20 mouse cellular contexts compared by ENCODE assay signal in the genomic region with DNA sequence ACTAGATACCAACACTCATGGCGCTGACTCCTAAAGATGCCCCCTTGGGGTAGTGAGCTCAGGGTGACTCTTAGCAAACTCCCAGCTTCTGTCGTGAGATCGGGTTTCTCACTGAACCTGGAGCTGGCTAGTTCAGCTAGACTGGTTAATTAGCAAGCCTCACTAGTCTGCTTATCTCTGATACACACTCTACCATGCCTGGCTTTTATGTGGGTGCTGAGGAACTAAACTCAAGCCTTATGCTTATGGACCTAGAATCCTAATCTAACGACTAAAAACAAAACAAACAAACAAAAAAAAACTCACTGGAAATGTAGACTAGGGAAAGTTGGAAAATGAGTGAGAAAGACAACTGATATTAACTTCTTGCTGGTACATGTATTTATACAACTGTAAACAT. TPM values are rescaled to one million over a fixed set of nuclear protein-coding genes. Genes with fewer than 3 reads are reported as not detected.
DNase-seq lines count a peak whose midpoint lies in the region; TF ChIP-seq lines count a peak whose summit lies in the region.
"Had no signal": no experiment of that assay in that cellular context is flagged by ENCODE, and none has a peak within 500 bp of the region (broad histone marks: within the 10 kb centered on the region; RNA-seq: fewer than 3 reads in every experiment).

No protein-coding gene starts in this region.

- TF ChIP-seq RAD21 in MEL (IDR thresholded peaks at IDR 0.05; ENCODE audit: low read depth, low read length): no peak

- DNase-seq in MEL (ENCODE audit: low read depth, low spot score) (peak; percentile 80), MEL-GATA-1-ER (ENCODE audit: extremely low read depth, low read depth) (peak; percentile 63)
- no peak for DNase-seq in thymus, postnatal 25 days
- DNase-seq in lung, postnatal 25 days (ENCODE audit: low spot score): no peak
- DNase-seq: adrenal gland, adult 2 months; adrenal gland, adult 8-10 months; adrenal gland, postnatal 10 days; adrenal gland, postnatal 14 days; adrenal gland, postnatal 25 days; adrenal gland, postnatal 36 days; B cell, adult 2 months; cerebellum, adult 11 months; cerebellum, adult 11-12 months; cerebellum, adult 18-20 months; cerebellum, adult 2 months; cerebellum, adult 8-10 months had no signal

- 0 out of 2 replicates have a peak overlapping the region, but pooled peaks have one; percentile 4 for H3K27ac ChIP-seq in MEL (ENCODE audit: control insufficient read depth, low read depth, low read length)

- peak overlapping the region in 1 of 2 experiments; percentile 5; a peak in 2 of 4 replicates for H3K4me3 ChIP-seq in MEL (ENCODE audit: control insufficient read depth in 1 of 2, insufficient read depth in 1 of 2, low read depth in 2 of 2, low read length in 2 of 2)

- H3K9ac ChIP-seq in MEL (ENCODE audit: control insufficient read depth, low read depth, low read length, poor library complexity, severe bottlenecking): no peak overlapping the region

- H3K27me3 ChIP-seq in MEL (ENCODE audit: control insufficient read depth in 1 of 2, insufficient read depth in 2 of 2, low read length in 2 of 2): peaks cover 2 to 3% of the 10 kb centered on the region in 2 experiments

- TF ChIP-seq EP300 in MEL (IDR thresholded peaks at IDR 0.05; ENCODE audit: low read depth in 1 of 2, low read length in 2 of 2): peak; percentile 68 to 78

- H3K4me1 ChIP-seq in MEL (ENCODE audit: control insufficient read depth in 1 of 2, insufficient read depth in 2 of 2, low read length in 2 of 2): peaks cover 3 to 13% of the 10 kb centered on the region in 2 experiments

- no peak for TF ChIP-seq CTCF in MEL (IDR thresholded peaks at IDR 0.05 in 2 of 3, conservative IDR thresholded peaks at IDR 0.05 in 1 of 3; ENCODE audit: control insufficient read depth in 1 of 3, insufficient read depth in 1 of 3, low read depth in 2 of 3, low read length in 3 of 3, poor library complexity in 1 of 3, severe bottlenecking in 1 of 3)

- H3K9me3 ChIP-seq in MEL (replicated peaks; ENCODE audit: insufficient read depth, low read length): no peaks in the 10 kb centered on the region

- no peak for TF ChIP-seq POLR2A in MEL (IDR thresholded peaks at IDR 0.05; ENCODE audit: control insufficient read depth in 1 of 2, insufficient read depth in 1 of 2, low read depth in 1 of 2, low read length in 2 of 2, poor library complexity in 1 of 2)

- no peaks in the 10 kb centered on the region for H3K79me2 ChIP-seq in MEL (ENCODE audit: control insufficient read depth, insufficient read depth, low read length, poor library complexity)

- H3K36me3 ChIP-seq in MEL (ENCODE audit: control insufficient read depth in 1 of 2, insufficient read depth in 2 of 2, low read length in 2 of 2): peaks cover 0 to 14% of the 10 kb centered on the region in 2 experiments; a peak in 2 of 4 replicates
- H3K36me3 ChIP-seq: G1E had no signal

TF ChIP-seq in MEL, 35 proteins besides CTCF, POLR2A, EP300 and RAD21:
- TF ChIP-seq RCOR1 (IDR thresholded peaks at IDR 0.05; ENCODE audit: low read depth, low read length) (no peak), MEF2A (IDR thresholded peaks at IDR 0.05; ENCODE audit: extremely low read depth, insufficient replicate concordance, low read depth, low read length, poor library complexity, severe bottlenecking) (no peak), POLR2AphosphoS2 (IDR thresholded peaks at IDR 0.05; ENCODE audit: low read length) (no peak), TBP (IDR thresholded peaks at IDR 0.05; ENCODE audit: low read depth, low read length) (no peak), KAT2A (conservative IDR thresholded peaks at IDR 0.05; ENCODE audit: low read depth, low read length) (no peak), E2F4 (IDR thresholded peaks at IDR 0.05; ENCODE audit: borderline replicate concordance, low read depth, low read length) (no peak), MAX (IDR thresholded peaks at IDR 0.05; ENCODE audit: low read length) (peak; percentile 43; the same call in 1 of the 2 replicates), ZKSCAN1 (IDR thresholded peaks at IDR 0.05; ENCODE audit: low read depth, low read length) (no peak), ZNF384 (IDR thresholded peaks at IDR 0.05; ENCODE audit: low read depth, low read length) (peak; percentile 63; the same call in 1 of the 2 replicates), MYC (IDR thresholded peaks at IDR 0.05; ENCODE audit: low read depth, low read length) (peak; percentile 66; the same call in 1 of the 2 replicates), MAFK (IDR thresholded peaks at IDR 0.05; ENCODE audit: borderline replicate concordance, low read depth, low read length) (no peak), POLR2AphosphoS5 (IDR thresholded peaks at IDR 0.05; ENCODE audit: borderline replicate concordance, low read depth, low read length) (no peak), USF1 (IDR thresholded peaks at IDR 0.05; ENCODE audit: low read depth, low read length) (no peak), ELF1 (IDR thresholded peaks at IDR 0.05; ENCODE audit: low read depth, low read length) (no peak), ZMIZ1 (IDR thresholded peaks at IDR 0.05; ENCODE audit: low read depth, low read length) (no peak), GABPA (IDR thresholded peaks at IDR 0.05; ENCODE audit: low read depth, low read length) (no peak), ETS1 (IDR thresholded peaks at IDR 0.05; ENCODE audit: low read depth, low read length) (peak; percentile 17; the same call in 1 of the 2 replicates), TAL1 (IDR thresholded peaks at IDR 0.05; ENCODE audit: low read length) (peak; percentile 74), MXI1 (IDR thresholded peaks at IDR 0.05; ENCODE audit: low read depth, low read length) (peak; percentile 62; the same call in 1 of the 2 replicates), MYB (IDR thresholded peaks at IDR 0.05; ENCODE audit: low read depth, low read length) (no peak), CHD2 (IDR thresholded peaks at IDR 0.05; ENCODE audit: low read length) (no peak), ZC3H11A (IDR thresholded peaks at IDR 0.05; ENCODE audit: low read depth, low read length) (no peak), USF2 (IDR thresholded peaks at IDR 0.05; ENCODE audit: borderline replicate concordance in 1 of 2, insufficient read depth in 1 of 2, low read depth in 1 of 2, low read length in 2 of 2) (no peak), TCF12 (IDR thresholded peaks at IDR 0.05; ENCODE audit: low read depth, low read length) (peak; percentile 41; the same call in 1 of the 2 replicates), BHLHE40 (IDR thresholded peaks at IDR 0.05; ENCODE audit: borderline replicate concordance, low read depth, low read length) (peak; percentile 16; the same call in 1 of the 2 replicates), CHD1 (IDR thresholded peaks at IDR 0.05; ENCODE audit: low read depth, low read length) (no peak), GATA1 (IDR thresholded peaks at IDR 0.05; ENCODE audit: low read depth, low read length) (peak; percentile 70), MAZ (IDR thresholded peaks at IDR 0.05; ENCODE audit: low read depth, low read length) (no peak), SIN3A (IDR thresholded peaks at IDR 0.05; ENCODE audit: low read length) (peak; percentile 63; the same call in 1 of the 2 replicates), SMC3 (IDR thresholded peaks at IDR 0.05; ENCODE audit: low read depth, low read length) (no peak), NELFE (IDR thresholded peaks at IDR 0.05; ENCODE audit: low read depth, low read length) (no peak), JUND (IDR thresholded peaks at IDR 0.05; ENCODE audit: low read depth, low read length) (no peak), HCFC1 (IDR thresholded peaks at IDR 0.05; ENCODE audit: low read depth, low read length) (no peak), UBTF (IDR thresholded peaks at IDR 0.05; ENCODE audit: borderline replicate concordance, insufficient read depth, low read depth, low read length) (no peak), NRF1 (IDR thresholded peaks at IDR 0.05; ENCODE audit: insufficient read depth, low read depth, low read length, poor library complexity, severe bottlenecking) (no peak)

RNA-seq across cellular contexts. Expression of gene Tbl2, which starts 5.0 kb away (rescaled TPM):
- total RNA-seq in MEL (2012; rRNA removed): 19.3 and 20.5 TPM in 2 replicates
- polyA plus RNA-seq in MEL (2012; ENCODE audit: insufficient read depth in 1 of 2, insufficient read length in 2 of 2, low read depth in 1 of 2, low replicate concordance in 2 of 2, missing spikeins in 1 of 2): 10 to 100 TPM in 1 of 2 experiments, not detected in 1; 30.3 TPM

RNA-seq across cellular contexts. Expression of gene Bcl7b, which starts 23.6 kb away (rescaled TPM):
- 44.6 and 45.1 TPM in 2 replicates for total RNA-seq in MEL (2012; rRNA removed)
- 10 to 100 TPM in 1 of 2 experiments, not detected in 1; 76.0 TPM for polyA plus RNA-seq in MEL (2012; ENCODE audit: insufficient read depth in 1 of 2, insufficient read length in 2 of 2, low read depth in 1 of 2, low replicate concordance in 2 of 2, missing spikeins in 1 of 2)

RNA-seq across cellular contexts. Expression of gene Baz1b, which starts 42.6 kb away (rescaled TPM):
- total RNA-seq in MEL (2012; rRNA removed): 69.1 and 72.9 TPM in 2 replicates
- 10 to 100 TPM; 44.5 to 81.5 TPM for polyA plus RNA-seq in MEL (2012; ENCODE audit: insufficient read depth in 1 of 2, insufficient read length in 2 of 2, low read depth in 1 of 2, low replicate concordance in 2 of 2, missing spikeins in 1 of 2)

RNA-seq across cellular contexts. Expression of gene Mlxipl, which starts 54.8 kb away (rescaled TPM):
- total RNA-seq in MEL (2012; rRNA removed): not detected in 2 replicates
- polyA plus RNA-seq in MEL (2012; ENCODE audit: insufficient read depth in 1 of 2, insufficient read length in 2 of 2, low read depth in 1 of 2, low replicate concordance in 2 of 2, missing spikeins in 1 of 2): not detected
- total RNA-seq: CH12.LX had no signal
- polyA plus RNA-seq: activated CD4-positive, CD25-positive, alpha-beta regulatory T cell, adult 4 months; C2C12; G1E had no signal

Comparison
In these comparisons a context has a peak if more than half of its experiments do, and no peak if none do; other contexts are left out.
1. DNase-seq: peak in MEL (single experiment) and MEL-GATA-1-ER (single experiment); none in thymus, postnatal 25 days (single experiment) and lung, postnatal 25 days (single experiment).